Mouse (Mus musculus): ENCODE measurements at regions not wholly inside any gene's neighbourhood (a gene's known extent, or its start where the extent isn't known, plus 50 kb on each side); places are given as distances from the start of the nearest gene placed in this dataset.
A peak's percentile ranks its signal among the peaks of the same experiment; 100 is the strongest.

GRCm38 (mm10) chr7:73617910-73618757 is 76.5 kb upstream of the Chd2 start:
- Histone ChIP-seq H3K4me1 (peaks cover 40% of the 10 kb centered on the region), H3K27ac (peak overlapping the region; percentile 100), H3K4me3 (peak overlapping the region; percentile 56), H3K4me2 (peak overlapping the region; percentile 78), H3K9me3 (replicated peaks) (no peaks in the 10 kb centered on the region), H3K27me3 (no peaks in the 10 kb centered on the region), H3K36me3 (ENCODE audit: poor library complexity, severe bottlenecking) (no peaks in the 10 kb centered on the region), H3K9ac (peak overlapping the region; percentile 93)
- ATAC-seq = peak; percentile 94
- WGBS = under 1% methylated on average over 81 of the region's 86 CpGs

DNA sequence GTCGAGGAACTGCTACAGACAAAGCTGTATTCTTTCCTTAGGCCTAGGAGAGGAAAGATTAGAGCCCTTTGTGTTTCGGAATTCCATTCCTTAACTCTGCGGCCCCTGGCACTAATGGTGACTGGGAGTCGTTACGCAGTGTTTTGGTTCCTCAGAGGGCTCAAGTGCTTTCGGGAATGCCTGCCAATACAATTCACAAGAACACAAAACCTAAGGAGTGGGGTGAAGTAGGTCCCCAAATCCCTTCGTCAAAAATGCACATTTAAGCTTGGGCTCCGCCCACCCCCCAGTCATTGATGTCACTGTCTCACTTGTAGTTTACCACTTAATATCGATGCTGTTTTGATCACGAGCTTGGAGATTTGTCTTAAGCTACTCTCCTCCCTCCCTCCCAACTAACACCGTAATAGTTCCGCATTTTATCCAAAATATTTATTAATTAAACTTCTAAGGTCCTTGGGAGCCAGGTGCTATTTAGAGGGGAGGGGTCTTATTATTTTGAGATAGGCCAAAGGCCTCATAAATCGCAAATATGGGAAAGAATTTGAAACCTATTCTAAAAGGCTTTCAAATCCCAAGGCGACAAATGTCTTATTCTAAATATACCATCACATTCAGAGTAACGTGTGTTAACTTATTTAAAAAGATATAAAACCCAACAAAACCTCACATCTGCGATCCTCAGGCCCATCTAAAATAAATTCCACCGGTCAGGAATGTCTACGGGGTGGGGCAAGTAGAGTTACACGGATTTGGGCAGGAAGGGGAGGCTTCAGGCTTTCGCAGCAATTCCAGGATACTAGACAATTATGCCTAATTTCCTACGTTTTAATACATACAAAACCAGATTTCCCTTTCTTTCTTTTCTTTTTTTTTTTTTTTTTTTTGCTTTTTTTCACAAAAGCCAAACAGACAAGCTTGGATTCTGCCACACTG is 75.6 kb upstream of the Chd2 start:
- H3K27me3 ChIP-seq = no peaks in the 10 kb centered on the region
- under 1% methylated on average over 21 of the region's 21 CpGs for WGBS

DNA sequence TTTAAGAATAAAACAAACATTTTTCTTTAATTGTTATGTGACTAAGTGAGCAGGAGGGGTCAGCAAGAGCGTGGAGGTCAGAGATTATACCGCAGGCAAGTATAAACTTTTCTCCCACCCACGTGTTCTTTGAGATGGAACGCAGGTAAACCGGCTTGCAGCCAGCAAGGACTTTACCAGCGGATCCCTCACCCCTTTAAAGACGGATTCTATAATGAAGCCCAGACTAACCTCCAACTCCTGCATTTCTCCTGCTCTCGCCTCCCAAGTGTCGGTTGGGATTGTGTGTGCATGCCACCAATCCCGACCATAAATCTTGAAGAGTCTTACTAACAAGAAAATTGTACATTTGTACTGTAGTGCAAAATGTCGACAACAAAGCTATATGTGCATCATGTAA is 74.4 kb upstream of the Chd2 start:
- WGBS = 14% methylated on average over 11 of the region's 11 CpGs
- Histone ChIP-seq H3K27ac (peak overlapping the region; percentile 100), H3K9me3 (replicated peaks) (no peaks in the 10 kb centered on the region), H3K36me3 (ENCODE audit: poor library complexity, severe bottlenecking) (no peaks in the 10 kb centered on the region), H3K4me1 (peaks cover 43% of the 10 kb centered on the region), H3K4me2 (peak overlapping the region; percentile 78), H3K4me3 (no peak overlapping the region), H3K9ac (peak overlapping the region; percentile 93), H3K27me3 (no peaks in the 10 kb centered on the region)
- ATAC-seq = no peak

More for the DNA sequence above, 75.6 kb upstream of the Chd2 start:
- no peaks in the 10 kb centered on the region for H3K9me3 ChIP-seq (replicated peaks)
- peak; percentile 13; the same call in 1 of the 2 replicates for ATAC-seq
- no peaks in the 10 kb centered on the region for H3K36me3 ChIP-seq (ENCODE audit: poor library complexity, severe bottlenecking)
- peak overlapping the region; percentile 100 for H3K27ac ChIP-seq
- H3K4me2 ChIP-seq = peak overlapping the region; percentile 78
- peaks cover 43% of the 10 kb centered on the region for H3K4me1 ChIP-seq
- peak overlapping the region; percentile 93 for H3K9ac ChIP-seq
- peak overlapping the region; percentile 56 for H3K4me3 ChIP-seq

DNA sequence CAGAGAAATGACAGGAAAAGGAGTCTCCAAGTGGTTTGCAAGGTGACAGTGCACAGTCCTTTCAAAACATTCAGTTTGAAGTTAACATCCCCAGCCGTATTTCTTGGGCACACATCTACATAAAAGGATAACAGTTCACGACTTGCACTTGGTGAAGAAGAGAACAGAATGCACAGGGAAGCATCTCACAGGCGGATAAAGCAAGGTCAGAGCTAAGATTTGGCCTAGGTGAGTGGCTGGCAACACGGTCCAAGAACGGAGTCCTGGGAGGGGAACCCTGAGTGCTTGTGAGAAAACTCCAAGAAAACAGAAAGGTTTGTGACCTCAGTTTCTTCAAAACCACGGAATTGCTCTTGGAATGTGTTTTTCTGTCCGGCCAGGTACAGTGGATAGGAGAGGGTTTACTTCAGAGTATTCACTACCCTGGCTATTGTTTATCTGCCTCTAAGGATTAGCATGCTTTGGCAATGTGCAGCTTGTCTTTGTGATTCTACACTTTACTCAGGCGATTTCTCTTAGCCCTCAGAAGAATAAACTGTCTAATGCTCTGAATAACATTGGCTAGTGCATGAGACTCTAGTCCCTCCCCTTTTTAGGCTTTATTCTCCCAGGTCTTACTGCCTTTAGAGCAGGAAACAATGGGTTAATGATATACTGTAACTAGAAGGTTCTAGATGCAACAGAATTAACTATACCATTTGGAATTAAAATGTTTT is 73.4 kb upstream of the Chd2 start:
- peak overlapping the region; percentile 41 for H3K9ac ChIP-seq
- 44% methylated on average over 8 of the region's 8 CpGs for WGBS
- ATAC-seq = no peak
- H3K4me2 ChIP-seq = peak overlapping the region; percentile 33
- H3K4me1 ChIP-seq = peaks cover 41% of the 10 kb centered on the region
- H3K9me3 ChIP-seq (replicated peaks) = no peaks in the 10 kb centered on the region
- no peaks in the 10 kb centered on the region for H3K36me3 ChIP-seq (ENCODE audit: poor library complexity, severe bottlenecking)
- no peaks in the 10 kb centered on the region for H3K27me3 ChIP-seq
- no peak overlapping the region for H3K4me3 ChIP-seq
- peak overlapping the region; percentile 85 for H3K27ac ChIP-seq

GRCm38 (mm10) chr7:73614341-73614740 is 72.7 kb upstream of the Chd2 start:
- Histone ChIP-seq H3K4me1 (peaks cover 41% of the 10 kb centered on the region), H3K4me2 (no peak overlapping the region), H3K36me3 (ENCODE audit: poor library complexity, severe bottlenecking) (no peaks in the 10 kb centered on the region), H3K9me3 (replicated peaks) (no peaks in the 10 kb centered on the region), H3K9ac (no peak overlapping the region; the same call in 1 of the 2 replicates), H3K4me3 (no peak overlapping the region), H3K27ac (peak overlapping the region; percentile 85), H3K27me3 (no peaks in the 10 kb centered on the region)
- ATAC-seq = no peak
- WGBS = 56% methylated on average over 4 of the region's 4 CpGs

- H3K36me3 ChIP-seq (ENCODE audit: poor library complexity, severe bottlenecking) = no peaks in the 10 kb centered on the region
- no peak overlapping the region for H3K9ac ChIP-seq
- H3K27ac ChIP-seq = no peak overlapping the region
- H3K4me1 ChIP-seq = peaks cover 48% of the 10 kb centered on the region
- no peak for ATAC-seq
- no peak overlapping the region for H3K4me2 ChIP-seq
- no peaks in the 10 kb centered on the region for H3K27me3 ChIP-seq
- 73% methylated on average over 3 of the region's 3 CpGs for WGBS
- no peak overlapping the region for H3K4me3 ChIP-seq
- no peaks in the 10 kb centered on the region for H3K9me3 ChIP-seq (replicated peaks)
Observed at GRCm38 (mm10) chr7:73612752-73613092, 71.1 kb upstream of the Chd2 start.

DNA sequence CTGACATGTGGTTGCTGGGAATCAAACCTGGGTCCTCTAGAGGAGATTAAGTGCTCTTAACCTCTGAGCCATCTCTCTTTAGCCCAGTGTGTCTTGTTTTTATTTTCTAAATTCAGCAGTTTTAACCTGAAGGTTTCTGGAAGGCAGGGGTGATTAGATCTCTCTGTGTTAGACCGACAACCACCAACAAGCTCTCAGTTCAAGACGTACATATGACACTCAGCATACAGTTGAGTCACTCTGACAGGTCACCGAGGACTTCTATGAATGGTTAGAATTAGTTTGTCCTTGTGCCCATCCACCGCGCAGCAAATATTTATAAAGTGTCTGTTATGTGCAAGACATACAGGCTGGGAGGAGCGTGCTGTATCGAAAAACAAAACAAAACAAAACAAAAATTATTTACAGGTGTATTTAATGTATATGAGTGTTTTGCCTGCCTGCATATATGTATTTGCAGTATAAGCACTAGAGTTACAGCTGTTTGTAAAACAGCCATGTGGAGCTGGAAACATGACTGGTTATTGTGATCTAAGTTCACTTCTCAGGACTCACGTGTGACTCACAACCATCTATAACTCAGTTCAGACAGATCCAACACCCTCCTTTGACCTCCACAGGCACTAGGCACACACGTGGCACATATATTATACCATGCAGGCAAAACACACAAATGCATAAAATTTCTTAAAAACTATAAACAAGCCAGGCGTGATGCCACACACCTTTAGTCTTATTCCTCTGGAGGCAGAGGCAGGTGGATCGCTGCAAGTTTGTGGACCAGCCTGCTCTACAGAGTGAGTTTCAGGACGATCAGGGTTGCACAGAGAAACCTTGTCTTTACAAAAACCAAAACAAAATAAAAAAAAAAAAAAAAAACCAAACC is 70.5 kb upstream of the Chd2 start:
- Histone ChIP-seq H3K9ac (no peak overlapping the region), H3K27me3 (no peaks in the 10 kb centered on the region), H3K9me3 (replicated peaks) (no peaks in the 10 kb centered on the region), H3K4me2 (no peak overlapping the region), H3K4me1 (peaks cover 44% of the 10 kb centered on the region), H3K27ac (no peak overlapping the region), H3K36me3 (ENCODE audit: poor library complexity, severe bottlenecking) (no peaks in the 10 kb centered on the region), H3K4me3 (no peak overlapping the region)
- 91% methylated on average over 12 of the region's 12 CpGs for WGBS
- ATAC-seq = no peak

GRCm38 (mm10) chr7:73608804-73609275 is 67.2 kb upstream of the Chd2 start:
- Histone ChIP-seq H3K4me3 (no peak overlapping the region), H3K4me1 (peaks cover 20% of the 10 kb centered on the region), H3K27ac (peak overlapping the region; percentile 92), H3K36me3 (ENCODE audit: poor library complexity, severe bottlenecking) (no peaks in the 10 kb centered on the region), H3K4me2 (peak overlapping the region; percentile 66), H3K27me3 (no peaks in the 10 kb centered on the region), H3K9me3 (replicated peaks) (no peaks in the 10 kb centered on the region), H3K9ac (peak overlapping the region; percentile 67)
- ATAC-seq = no peak
- whole genome bisulfite sequencing = 17% methylated on average over 5 of the region's 5 CpGs

GRCm38 (mm10) chr7:73608070-73608803 is 66.6 kb upstream of the Chd2 start:
- Histone ChIP-seq H3K9me3 (replicated peaks) (no peaks in the 10 kb centered on the region), H3K27me3 (no peaks in the 10 kb centered on the region), H3K4me3 (peak overlapping the region; percentile 34), H3K4me1 (peaks cover 18% of the 10 kb centered on the region), H3K27ac (peak overlapping the region; percentile 92), H3K4me2 (peak overlapping the region; percentile 66), H3K9ac (peak overlapping the region; percentile 67), H3K36me3 (ENCODE audit: poor library complexity, severe bottlenecking) (no peaks in the 10 kb centered on the region)
- no peak for ATAC-seq
- 15% methylated on average over 8 of the region's 8 CpGs for WGBS

- Histone ChIP-seq H3K27ac (peak overlapping the region; percentile 92), H3K9me3 (replicated peaks) (no peaks in the 10 kb centered on the region), H3K4me1 (peaks cover 13% of the 10 kb centered on the region), H3K27me3 (no peaks in the 10 kb centered on the region), H3K4me2 (peak overlapping the region; percentile 66), H3K9ac (peak overlapping the region; percentile 67), H3K4me3 (peak overlapping the region; percentile 34), H3K36me3 (ENCODE audit: poor library complexity, severe bottlenecking) (no peaks in the 10 kb centered on the region)
- WGBS = 5% methylated on average over 11 of the region's 11 CpGs
- no peak for ATAC-seq
Observed at GRCm38 (mm10) chr7:73607450-73608005, 65.9 kb upstream of the Chd2 start.
